Mouse (Mus musculus) kidney, adult 2 months (tissue): ENCODE measurements around the gene Acaa1b. TPM values are rescaled to one million over a fixed set of nuclear protein-coding genes. Genes with fewer than 3 reads are reported as not detected.
A peak's percentile ranks its signal among the peaks of the same experiment; 100 is the strongest.

Experiments used
- DNase-seq: peaks from one replicate; pipeline ENCODE4 v3.0.0; 2021
- H3K27ac ChIP-seq: fragments of 200-500 bp; 2 replicates; pipeline ENCODE4 v1.5.1; 2012; ENCODE audit warnings: low read depth, low read length, control low read depth, inconsistent platforms; ENCODE audit not compliant: insufficient read depth
- H3K27me3 ChIP-seq: fragments of 200-500 bp; replicated peaks from 2 replicates; pipeline ENCODE4 v1.6.1; 2012; ENCODE audit warnings: mild to moderate bottlenecking, moderate library complexity, low read length, inconsistent platforms; ENCODE audit not compliant: control insufficient read depth, insufficient read depth
- H3K36me3 ChIP-seq: fragments of 200-500 bp; 2 replicates; pipeline ENCODE4 v1.6.1; 2012; ENCODE audit warnings: mild to moderate bottlenecking, moderate library complexity, low read length, inconsistent platforms; ENCODE audit not compliant: control insufficient read depth, insufficient read depth
- H3K4me1 ChIP-seq: fragments of 200-500 bp; 2 replicates; pipeline ENCODE4 v1.6.1; 2011; ENCODE audit warnings: low read length; ENCODE audit not compliant: control insufficient read depth, insufficient read depth
- H3K4me3 ChIP-seq: fragments of 200-500 bp; 2 replicates; pipeline ENCODE4 v1.5.1; 2011; ENCODE audit warnings: mild to moderate bottlenecking, low read depth, low read length, control low read depth; ENCODE audit not compliant: insufficient read depth
- CTCF ChIP-seq: fragments of 200-500 bp; conservative IDR thresholded peaks from 2 replicates; pipeline ENCODE4 v1.5.1; 2011; ENCODE audit warnings: low read depth, mild to moderate bottlenecking, control low read depth, low read length, moderate library complexity, mixed read lengths; ENCODE audit not compliant: insufficient read depth, insufficient read length
- POLR2A ChIP-seq: fragments of 200-500 bp; IDR thresholded peaks from one replicate; pipeline ENCODE4 v1.6.1; 2011; ENCODE audit warnings: low read depth, low read length, control low read depth
- WGBS: fragments of 180-500 bp; shearing (Covaris S2); methylation state at CpG from one replicate; pipeline ENCODE4 v1.1.7; 2018; 5-methylcytosine and 5-hydroxymethylcytosine counted together
- polyA plus RNA-seq: library from polyadenylated mRNA; depleted of rRNA; stranded (reverse); fragments of >200 nt; gene quantifications from 2 replicates; pipeline ENCODE4 v1.2.3, GENCODE M21; 2012; rRNA removed

The Acaa1b gene
- polyA plus RNA-seq, result 417 and 424 TPM in 2 replicates

DNA sequence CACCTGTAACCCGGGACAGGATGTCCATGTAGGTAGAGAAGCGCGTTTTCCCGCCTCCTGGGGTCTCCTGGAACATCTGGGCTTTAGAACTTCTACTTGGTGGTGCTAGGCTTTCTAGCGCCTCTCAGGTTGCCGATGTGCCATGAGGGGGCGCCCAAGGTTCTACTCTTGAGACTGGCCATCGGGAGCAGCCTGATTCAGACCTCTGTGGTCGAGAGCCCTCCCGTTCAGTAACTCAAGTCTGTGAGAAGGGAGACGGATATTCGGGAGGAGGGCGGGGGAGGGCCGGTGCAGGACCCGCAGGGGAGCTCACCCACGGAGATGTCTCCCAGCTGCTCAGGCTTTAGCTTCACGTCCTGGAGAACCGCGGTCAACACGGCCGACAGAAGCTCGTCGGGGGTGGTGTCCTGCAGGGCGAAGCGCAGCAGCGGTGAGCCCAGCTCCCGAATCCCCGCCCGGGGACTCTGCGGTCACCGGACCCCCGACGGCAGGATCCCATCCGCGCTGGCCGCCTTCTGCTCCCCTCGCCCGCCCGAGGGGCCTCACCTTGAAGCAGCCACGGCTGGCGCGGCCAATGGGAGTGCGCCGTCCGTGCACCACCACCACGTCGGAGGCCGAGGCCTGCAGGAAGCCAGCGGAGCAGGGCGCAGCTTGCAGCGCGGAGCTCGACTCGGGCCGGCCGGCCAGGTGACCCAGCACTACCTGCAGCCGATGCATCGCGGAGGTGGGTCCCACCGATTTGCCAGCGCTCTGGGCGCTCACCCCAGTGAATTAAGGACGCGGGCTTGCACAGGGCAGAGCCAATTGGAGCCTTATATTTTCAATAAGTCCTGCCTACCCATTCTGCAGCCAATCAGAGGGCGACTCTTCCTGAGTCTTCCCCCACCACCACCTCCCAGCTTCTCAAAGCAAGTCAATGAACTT lies at the start of gene Acaa1b:
Gene Acaa1b, minus strand, starts transcription at position 816 of the 924 bp plus-strand sequence.
- WGBS, result 2% methylated on average over 65 of the region's 65 CpGs
- TF ChIP-seq CTCF (peak; percentile 72), POLR2A (peak; percentile 26)
- H3K4me3 ChIP-seq, result peak within 1 kb of the TSS; percentile 63
- H3K27ac ChIP-seq, result peak within 1 kb of the TSS; percentile 61
- no peaks in the 10 kb centered on the region for H3K27me3 ChIP-seq
- no peaks in the 10 kb centered on the region for H3K36me3 ChIP-seq
- H3K4me1 ChIP-seq, result peaks cover 23% of the 10 kb centered on the region; the same call in 1 of the 2 replicates
- DNase-seq, result peak; percentile 93

DNA sequence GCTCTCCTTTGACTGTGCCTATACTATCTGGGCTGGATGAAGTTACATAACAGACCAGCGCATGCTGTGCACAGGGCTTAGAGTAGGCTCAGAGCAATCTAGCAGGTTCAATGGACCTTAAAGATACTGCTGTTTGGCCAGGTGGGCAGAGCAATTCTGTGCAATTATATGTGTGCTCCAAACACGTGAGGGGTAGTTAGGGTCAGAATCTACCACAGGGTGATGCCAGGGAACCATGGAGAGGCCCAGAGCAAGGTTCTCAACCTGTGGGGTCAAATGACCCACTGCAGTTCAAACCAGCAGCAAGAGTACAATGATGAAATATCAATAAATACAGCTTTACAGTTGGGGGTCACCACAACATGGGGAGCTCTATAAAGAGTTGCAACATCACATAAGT lies 49.8 kb upstream of the Acaa1b start:
- Histone ChIP-seq H3K27me3 (no peaks in the 10 kb centered on the region), H3K4me1 (peaks cover 13% of the 10 kb centered on the region), H3K27ac (peak overlapping the region; percentile 65; the same call in 1 of the 2 replicates), H3K36me3 (no peaks in the 10 kb centered on the region), H3K4me3 (no peak overlapping the region)
- 41% methylated on average over 2 of the region's 2 CpGs for WGBS
- TF ChIP-seq CTCF, result no peak
- no peak for TF ChIP-seq POLR2A
- peak; percentile 56 for DNase-seq

DNA sequence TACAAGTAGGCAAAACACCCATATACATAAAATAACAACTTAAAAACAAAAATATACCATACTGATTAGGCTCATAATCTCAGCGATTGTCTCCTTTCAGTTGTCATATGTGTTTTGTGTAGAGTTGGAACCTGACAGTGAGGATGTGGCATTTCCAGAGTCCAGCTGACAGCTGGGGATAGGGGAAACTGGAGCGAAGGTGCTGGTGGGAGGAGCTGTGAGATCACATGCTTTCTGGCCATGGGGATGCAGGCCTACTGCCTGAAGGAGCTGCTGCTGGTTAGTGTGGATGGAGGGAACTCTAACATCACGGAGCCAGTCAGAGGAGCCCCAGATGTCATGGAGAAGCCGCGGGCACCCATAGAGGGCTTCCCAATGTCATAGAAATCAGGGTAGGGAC lies 48.9 kb upstream of the Acaa1b start:
- TF ChIP-seq POLR2A, result no peak
- no peak for TF ChIP-seq CTCF
- 74% methylated on average over 5 of the region's 5 CpGs for WGBS
- H3K27ac ChIP-seq, result no peak overlapping the region
- no peaks in the 10 kb centered on the region for H3K27me3 ChIP-seq
- no peaks in the 10 kb centered on the region for H3K36me3 ChIP-seq
- DNase-seq, result peak; percentile 54
- H3K4me3 ChIP-seq, result no peak overlapping the region
- peaks cover 17% of the 10 kb centered on the region for H3K4me1 ChIP-seq

DNA sequence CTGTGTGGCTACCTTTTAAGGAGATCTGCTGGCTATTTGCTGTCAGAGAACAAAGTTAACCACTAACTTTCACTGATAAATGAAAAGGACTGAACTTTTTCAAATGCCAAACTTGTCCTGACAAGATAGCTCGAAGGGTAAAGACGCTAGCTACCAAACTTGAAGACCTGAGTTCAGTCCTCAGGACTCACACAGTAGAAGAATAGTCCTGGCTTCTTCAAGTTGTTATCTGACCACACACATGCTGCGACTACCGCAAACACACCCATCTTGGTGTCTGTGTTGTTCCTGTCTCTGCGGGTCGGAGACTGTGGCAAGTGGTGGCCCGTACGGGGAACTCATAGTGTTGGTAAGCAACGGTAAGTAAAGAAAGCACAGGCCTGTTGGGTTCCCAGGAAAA lies 46.7 kb upstream of the Acaa1b start:
- TF ChIP-seq POLR2A (no peak), CTCF (no peak)
- WGBS, result 91% methylated on average over 9 of the region's 9 CpGs
- DNase-seq, result peak; percentile 34
- H3K36me3 ChIP-seq, result no peaks in the 10 kb centered on the region
- H3K4me1 ChIP-seq, result peaks cover 28% of the 10 kb centered on the region
- H3K27ac ChIP-seq, result no peak overlapping the region
- no peak overlapping the region for H3K4me3 ChIP-seq
- H3K27me3 ChIP-seq, result no peaks in the 10 kb centered on the region

DNA sequence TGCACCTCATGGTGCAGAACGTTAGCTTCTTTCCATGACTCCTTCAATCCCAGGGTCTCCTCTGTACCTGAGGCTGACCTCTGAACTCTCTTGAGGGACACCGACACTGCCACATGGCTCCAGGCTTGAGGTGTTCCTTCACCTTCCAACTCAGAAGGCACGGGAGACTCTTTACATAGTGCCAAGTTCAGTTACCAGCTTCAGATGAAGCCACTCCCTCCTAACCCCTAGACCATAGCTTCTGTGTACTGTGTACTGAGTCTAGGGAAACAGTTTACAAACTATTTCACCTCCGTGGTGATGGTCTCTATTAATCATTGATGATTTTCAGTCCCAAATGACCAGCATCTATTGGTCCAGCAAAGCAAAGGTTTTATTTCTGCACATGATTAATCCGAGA lies 44.8 kb upstream of the Acaa1b start:
- peak; percentile 48 for DNase-seq
- 53% methylated on average over 5 of the region's 5 CpGs for WGBS

DNA sequence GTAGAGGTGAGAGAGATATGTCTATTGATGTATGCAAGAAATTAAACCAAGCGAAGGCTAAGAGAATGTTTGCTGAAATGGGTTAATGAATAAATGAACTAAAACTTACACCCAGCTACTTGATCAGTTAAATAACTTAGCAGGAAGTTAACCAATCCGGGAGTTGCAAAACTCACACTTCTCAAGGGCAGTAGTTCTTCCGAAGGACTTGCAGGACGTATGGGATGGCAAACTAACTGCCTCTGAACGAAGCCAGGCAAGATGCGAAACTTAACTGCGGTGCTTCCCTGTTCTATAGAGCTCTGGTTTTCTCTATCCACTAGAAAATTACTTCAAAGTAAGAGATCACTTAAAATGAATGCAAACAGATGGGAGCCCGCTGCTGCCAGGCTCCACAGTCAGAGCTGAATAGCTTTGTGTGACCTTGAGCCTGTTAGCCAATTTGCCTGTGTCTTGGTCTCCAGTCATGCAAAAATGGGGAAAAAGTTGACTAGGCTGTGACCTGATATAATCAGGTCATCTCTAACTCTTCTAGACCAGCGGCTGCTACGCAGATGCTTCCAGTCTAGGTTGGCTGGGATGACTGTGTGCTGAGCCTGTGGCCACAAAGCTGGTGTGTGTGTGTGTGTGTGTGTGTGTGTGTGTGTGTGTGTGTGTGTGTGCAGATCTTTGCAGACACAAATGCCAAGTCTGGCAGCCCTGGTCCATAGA lies 42.4 kb upstream of the Acaa1b start:
- H3K27ac ChIP-seq, result peak overlapping the region; percentile 80
- TF ChIP-seq POLR2A (no peak), CTCF (no peak)
- DNase-seq, result peak; percentile 77
- H3K27me3 ChIP-seq, result no peaks in the 10 kb centered on the region
- H3K4me1 ChIP-seq, result peaks cover 18% of the 10 kb centered on the region
- no peak overlapping the region for H3K4me3 ChIP-seq
- H3K36me3 ChIP-seq, result no peaks in the 10 kb centered on the region
- WGBS, result 23% methylated on average over 10 of the region's 10 CpGs

More for the DNA sequence above, 44.8 kb upstream of the Acaa1b start:
- Histone ChIP-seq H3K27ac (peak overlapping the region; percentile 72), H3K36me3 (no peaks in the 10 kb centered on the region), H3K4me3 (peak overlapping the region; percentile 64), H3K27me3 (no peaks in the 10 kb centered on the region), H3K4me1 (peaks cover 23% of the 10 kb centered on the region)
- no peak for TF ChIP-seq CTCF
- no peak for TF ChIP-seq POLR2A
